Mouse (Mus musculus): Measurements from ENCODE around the gene Cyp2e1.

Gene Cyp2e1

GRCm38 (mm10) chr7:140810496-140810895, 47.0 kb downstream of the Cyp2e1 start:
- no peak for DNase-seq (ENCODE audit: low read depth, low spot score)

- no peak for DNase-seq (ENCODE audit: low read depth, low spot score)
These were observed 48.2 kb downstream of the Cyp2e1 start for GRCm38 (mm10) chr7:140811714-140812113.

GRCm38 (mm10) chr7:140812850-140813249, 49.3 kb downstream of the Cyp2e1 start:
- DNase-seq (ENCODE audit: low read depth, low spot score) = no peak

GRCm38 (mm10) chr7:140820173-140820572, 56.6 kb downstream of the Cyp2e1 start:
- DNase-seq (ENCODE audit: low read depth, low spot score) = no peak

- no peak for DNase-seq (ENCODE audit: low read depth, low spot score)
These were observed 57.7 kb downstream of the Cyp2e1 start for GRCm38 (mm10) chr7:140821305-140821652.

GRCm38 (mm10) chr7:140821653-140822329, 58.3 kb downstream of the Cyp2e1 start, which contains the start of gene Zfp941:
Gene Zfp941, minus strand, starts transcription at chr7:140822178.
- peak; percentile 66 for DNase-seq (ENCODE audit: low read depth, low spot score)

- DNase-seq (ENCODE audit: low read depth, low spot score) = no peak
These were observed 59.2 kb downstream of the Cyp2e1 start for GRCm38 (mm10) chr7:140822731-140823130.

Measured in brain, embryonic 18.5 days (tissue).